ENCODE assay signal across 8 mouse cellular contexts in genomic region chr4:141767353-141768036, GRCm38 (mm10). TPM values are rescaled to one million over a fixed set of nuclear protein-coding genes. Genes with fewer than 3 reads are reported as not detected.
DNase-seq lines count a peak whose midpoint lies in the region; ATAC-seq and TF ChIP-seq lines count a peak whose summit lies in the region.

No protein-coding gene starts in this region.

- WGBS in limb, embryonic 12.5 days = 75% methylated on average over 19 of the region's 19 CpGs
- WGBS in limb, embryonic 10.5 days = 79% methylated on average over 19 of the region's 19 CpGs
- WGBS in heart, embryonic 11.5 days (ENCODE audit: insufficient replicate concordance) = 43% methylated on average over 18 of the region's 19 CpGs
- WGBS in limb, embryonic 14.5 days = 70% methylated on average over 19 of the region's 19 CpGs
- 66% methylated on average over 19 of the region's 19 CpGs for WGBS in neural tube, embryonic 15.5 days

- no peak overlapping the region for H3K4me2 ChIP-seq in limb, embryonic 12.5 days
- H3K4me2 ChIP-seq in heart, embryonic 11.5 days = peak overlapping the region; percentile 40
- H3K4me2 ChIP-seq in limb, embryonic 14.5 days (replicated peaks; ENCODE audit: low read depth, low read length, severe bottlenecking) = peak overlapping the region; percentile 26; the same call in 1 of the 2 replicates
- peak overlapping the region; percentile 24; the same call in 1 of the 2 replicates for H3K4me2 ChIP-seq in neural tube, embryonic 15.5 days

- no peak for TF ChIP-seq POLR2A in limb, embryonic 14.5 days (IDR thresholded peaks at IDR 0.05; ENCODE audit: borderline replicate concordance, extremely low read depth, insufficient read depth, insufficient read length)

- no peak for DNase-seq in limb, embryonic 10.5 days (ENCODE audit: low spot score)
- peak; percentile 43 for DNase-seq in limb, embryonic 14.5 days (ENCODE audit: low spot score)
- DNase-seq in adrenal gland, postnatal 25 days = no peak
- no peak for DNase-seq in adrenal gland, adult 2 months

- peak overlapping the region; percentile 72 for H3K27ac ChIP-seq in limb, embryonic 12.5 days
- no peak overlapping the region for H3K27ac ChIP-seq in limb, embryonic 10.5 days
- peak overlapping the region; percentile 92 for H3K27ac ChIP-seq in heart, embryonic 11.5 days (ENCODE audit: low read depth, low read length)
- H3K27ac ChIP-seq in limb, embryonic 14.5 days (replicated peaks; ENCODE audit: low read depth, low read length) = peak overlapping the region; percentile 80
- peak overlapping the region; percentile 69 for H3K27ac ChIP-seq in neural tube, embryonic 15.5 days (replicated peaks)

- no peaks in the 10 kb centered on the region for H3K27me3 ChIP-seq in limb, embryonic 12.5 days
- no peaks in the 10 kb centered on the region for H3K27me3 ChIP-seq in limb, embryonic 10.5 days (ENCODE audit: low read depth, poor library complexity, severe bottlenecking)
- no peaks in the 10 kb centered on the region for H3K27me3 ChIP-seq in heart, embryonic 11.5 days (ENCODE audit: control insufficient read depth, insufficient read depth, low read length)
- H3K27me3 ChIP-seq in limb, embryonic 14.5 days (ENCODE audit: control insufficient read depth, insufficient read depth, low read length) = no peaks in the 10 kb centered on the region
- H3K27me3 ChIP-seq in neural tube, embryonic 15.5 days (replicated peaks) = no peaks in the 10 kb centered on the region

- peaks cover 96% of the 10 kb centered on the region for H3K36me3 ChIP-seq in limb, embryonic 12.5 days
- H3K36me3 ChIP-seq in limb, embryonic 10.5 days = peaks cover 97% of the 10 kb centered on the region
- peaks cover 25% of the 10 kb centered on the region for H3K36me3 ChIP-seq in heart, embryonic 11.5 days (ENCODE audit: control insufficient read depth, insufficient read depth, low read length)
- peaks cover 87% of the 10 kb centered on the region for H3K36me3 ChIP-seq in limb, embryonic 14.5 days (ENCODE audit: control insufficient read depth, insufficient read depth, low read length)
- peaks cover 89% of the 10 kb centered on the region for H3K36me3 ChIP-seq in neural tube, embryonic 15.5 days

- H3K9ac ChIP-seq in limb, embryonic 12.5 days (replicated peaks) = no peak overlapping the region
- peak overlapping the region; percentile 43; the same call in 1 of the 2 replicates for H3K9ac ChIP-seq in heart, embryonic 11.5 days (ENCODE audit: low read depth, low read length)
- no peak overlapping the region for H3K9ac ChIP-seq in limb, embryonic 14.5 days (ENCODE audit: low read depth, low read length, severe bottlenecking)
- H3K9ac ChIP-seq in neural tube, embryonic 15.5 days (replicated peaks) = no peak overlapping the region

- ATAC-seq in limb, embryonic 12.5 days (ENCODE audit: insufficient number of reproducible peaks, insufficient read depth, low FRiP score, low TSS enrichment, low read depth) = no peak
- ATAC-seq in cerebellum, adult (ENCODE audit: insufficient number of reproducible peaks, low FRiP score, low TSS enrichment) = peak; percentile 87; the same call in 1 of the 2 replicates
- ATAC-seq in heart, embryonic 11.5 days (replicated peaks; ENCODE audit: insufficient number of reproducible peaks, low FRiP score, low TSS enrichment) = peak; percentile 84
- peak; percentile 32 for ATAC-seq in limb, embryonic 14.5 days (ENCODE audit: low FRiP score, low read depth)
- no peak for ATAC-seq in neural tube, embryonic 15.5 days (ENCODE audit: low FRiP score)

- H3K9me3 ChIP-seq in limb, embryonic 12.5 days = no peaks in the 10 kb centered on the region
- H3K9me3 ChIP-seq in limb, embryonic 10.5 days (replicated peaks) = no peaks in the 10 kb centered on the region
- no peaks in the 10 kb centered on the region for H3K9me3 ChIP-seq in heart, embryonic 11.5 days (replicated peaks; ENCODE audit: control insufficient read depth, low read length)
- H3K9me3 ChIP-seq in limb, embryonic 14.5 days (ENCODE audit: control insufficient read depth, low read length) = no peaks in the 10 kb centered on the region
- H3K9me3 ChIP-seq in neural tube, embryonic 15.5 days (replicated peaks) = no peaks in the 10 kb centered on the region

- H3K4me3 ChIP-seq in limb, embryonic 12.5 days (replicated peaks) = no peak overlapping the region
- no peak overlapping the region for H3K4me3 ChIP-seq in limb, embryonic 10.5 days
- H3K4me3 ChIP-seq in heart, embryonic 11.5 days (ENCODE audit: low read depth, low read length) = no peak overlapping the region
- no peak overlapping the region for H3K4me3 ChIP-seq in limb, embryonic 14.5 days (replicated peaks; ENCODE audit: low read length)
- H3K4me3 ChIP-seq in neural tube, embryonic 15.5 days (replicated peaks) = no peak overlapping the region

- no peaks in the 10 kb centered on the region; the same call in 1 of the 2 replicates for H3K4me1 ChIP-seq in limb, embryonic 12.5 days (replicated peaks)
- no peaks in the 10 kb centered on the region for H3K4me1 ChIP-seq in limb, embryonic 10.5 days
- H3K4me1 ChIP-seq in heart, embryonic 11.5 days (ENCODE audit: control insufficient read depth, insufficient read depth, low read length) = peaks cover 19% of the 10 kb centered on the region
- H3K4me1 ChIP-seq in limb, embryonic 14.5 days (ENCODE audit: control insufficient read depth, insufficient read depth, low read length) = peaks cover 21% of the 10 kb centered on the region
- peaks cover 19% of the 10 kb centered on the region for H3K4me1 ChIP-seq in neural tube, embryonic 15.5 days

RNA-seq across cellular contexts. Expression of gene Agmat, which starts 21.0 kb away (rescaled TPM):
- polyA plus RNA-seq in limb, embryonic 12.5 days (2016; fragmentation: Nextera tagmentation; extraction: Ambion mirVana) = not detected in 2 replicates
- polyA plus RNA-seq in limb, embryonic 10.5 days (2016; fragmentation: Nextera tagmentation; extraction: Ambion mirVana) = not detected in 2 replicates
- 0.80 and 1.0 TPM in 2 replicates for polyA plus RNA-seq in heart, embryonic 11.5 days (2014; fragmentation: Nextera tagmentation; extraction: Ambion mirVana)
- polyA plus RNA-seq in limb, embryonic 14.5 days (2012; rRNA removed) = 0.21 TPM in 1 of 2 replicates, not detected in the other
- not detected in 2 replicates for polyA plus RNA-seq in limb, embryonic 14.5 days (2014; fragmentation: Nextera tagmentation; extraction: Ambion mirVana)
- polyA plus RNA-seq in neural tube, embryonic 15.5 days (2015; fragmentation: Nextera tagmentation; extraction: Ambion mirVana) = 0.72 TPM in 1 of 2 replicates, not detected in the other
- total RNA-seq in adrenal gland, postnatal 25 days (2021) = 45.1 and 50.4 TPM in 2 replicates
- total RNA-seq in adrenal gland, adult 2 months (2021) = 10 to 100 TPM; 25.7 to 59.4 TPM
- 5.8 and 9.2 TPM in 2 replicates for polyA plus RNA-seq in adrenal gland, adult 2 months (2012; rRNA removed)

RNA-seq across cellular contexts. Expression of gene Dnajc16, which starts 23.2 kb away (rescaled TPM):
- 3.4 and 4.0 TPM in 2 replicates for polyA plus RNA-seq in limb, embryonic 12.5 days (2016; fragmentation: Nextera tagmentation; extraction: Ambion mirVana)
- 3.7 and 4.6 TPM in 2 replicates for polyA plus RNA-seq in limb, embryonic 10.5 days (2016; fragmentation: Nextera tagmentation; extraction: Ambion mirVana)
- 3.2 and 4.3 TPM in 2 replicates for polyA plus RNA-seq in heart, embryonic 11.5 days (2014; fragmentation: Nextera tagmentation; extraction: Ambion mirVana)
- 11.9 and 12.4 TPM in 2 replicates for polyA plus RNA-seq in limb, embryonic 14.5 days (2012; rRNA removed)
- 2.8 and 3.2 TPM in 2 replicates for polyA plus RNA-seq in limb, embryonic 14.5 days (2014; fragmentation: Nextera tagmentation; extraction: Ambion mirVana)
- 6.2 TPM in 2 replicates for polyA plus RNA-seq in neural tube, embryonic 15.5 days (2015; fragmentation: Nextera tagmentation; extraction: Ambion mirVana)
- total RNA-seq in adrenal gland, postnatal 25 days (2021) = 25.3 and 32.2 TPM in 2 replicates
- total RNA-seq in adrenal gland, adult 2 months (2021) = 10 to 100 TPM; 21.3 to 29.6 TPM
- polyA plus RNA-seq in adrenal gland, adult 2 months (2012; rRNA removed) = 13.2 and 14.4 TPM in 2 replicates

RNA-seq across cellular contexts. Expression of gene Casp9, which starts 25.9 kb away (rescaled TPM):
- 18.7 and 22.6 TPM in 2 replicates for polyA plus RNA-seq in limb, embryonic 12.5 days (2016; fragmentation: Nextera tagmentation; extraction: Ambion mirVana)
- 24.0 and 24.2 TPM in 2 replicates for polyA plus RNA-seq in limb, embryonic 10.5 days (2016; fragmentation: Nextera tagmentation; extraction: Ambion mirVana)
- 15.4 and 17.5 TPM in 2 replicates for polyA plus RNA-seq in heart, embryonic 11.5 days (2014; fragmentation: Nextera tagmentation; extraction: Ambion mirVana)
- polyA plus RNA-seq in limb, embryonic 14.5 days (2012; rRNA removed) = 20.4 and 24.8 TPM in 2 replicates
- polyA plus RNA-seq in limb, embryonic 14.5 days (2014; fragmentation: Nextera tagmentation; extraction: Ambion mirVana) = 11.2 and 13.8 TPM in 2 replicates
- polyA plus RNA-seq in neural tube, embryonic 15.5 days (2015; fragmentation: Nextera tagmentation; extraction: Ambion mirVana) = 19.2 and 20.1 TPM in 2 replicates
- total RNA-seq in adrenal gland, postnatal 25 days (2021) = 21.3 and 32.3 TPM in 2 replicates
- total RNA-seq in adrenal gland, adult 2 months (2021) = 10 to 100 TPM; 18.2 to 22.0 TPM
- 16.6 and 19.3 TPM in 2 replicates for polyA plus RNA-seq in adrenal gland, adult 2 months (2012; rRNA removed)

RNA-seq across cellular contexts. Expression of gene Ddi2, which starts 44.3 kb away (rescaled TPM):
- polyA plus RNA-seq in limb, embryonic 12.5 days (2016; fragmentation: Nextera tagmentation; extraction: Ambion mirVana) = 31.1 and 32.2 TPM in 2 replicates
- 33.2 and 33.8 TPM in 2 replicates for polyA plus RNA-seq in limb, embryonic 10.5 days (2016; fragmentation: Nextera tagmentation; extraction: Ambion mirVana)
- polyA plus RNA-seq in heart, embryonic 11.5 days (2014; fragmentation: Nextera tagmentation; extraction: Ambion mirVana) = 13.5 and 13.7 TPM in 2 replicates
- polyA plus RNA-seq in limb, embryonic 14.5 days (2012; rRNA removed) = 21.9 and 22.1 TPM in 2 replicates
- polyA plus RNA-seq in limb, embryonic 14.5 days (2014; fragmentation: Nextera tagmentation; extraction: Ambion mirVana) = 18.5 and 20.0 TPM in 2 replicates
- 11.9 and 14.9 TPM in 2 replicates for polyA plus RNA-seq in neural tube, embryonic 15.5 days (2015; fragmentation: Nextera tagmentation; extraction: Ambion mirVana)
- total RNA-seq in adrenal gland, postnatal 25 days (2021) = 62.1 and 70.8 TPM in 2 replicates
- total RNA-seq in adrenal gland, adult 2 months (2021) = 10 to 100 TPM; 38.5 to 78.4 TPM
- polyA plus RNA-seq in adrenal gland, adult 2 months (2012; rRNA removed) = 16.8 and 22.1 TPM in 2 replicates

RNA-seq across cellular contexts. Expression of gene Cela2a, which starts 58.5 kb away (rescaled TPM):
- polyA plus RNA-seq in limb, embryonic 12.5 days (2016; fragmentation: Nextera tagmentation; extraction: Ambion mirVana) = not detected in 2 replicates
- not detected in 2 replicates for polyA plus RNA-seq in limb, embryonic 10.5 days (2016; fragmentation: Nextera tagmentation; extraction: Ambion mirVana)
- not detected in 2 replicates for polyA plus RNA-seq in heart, embryonic 11.5 days (2014; fragmentation: Nextera tagmentation; extraction: Ambion mirVana)
- polyA plus RNA-seq in limb, embryonic 14.5 days (2012; rRNA removed) = 0.19 and 0.47 TPM in 2 replicates
- polyA plus RNA-seq in limb, embryonic 14.5 days (2014; fragmentation: Nextera tagmentation; extraction: Ambion mirVana) = not detected in 2 replicates
- 1.3 TPM in 1 of 2 replicates, not detected in the other for polyA plus RNA-seq in neural tube, embryonic 15.5 days (2015; fragmentation: Nextera tagmentation; extraction: Ambion mirVana)
- total RNA-seq in adrenal gland, postnatal 25 days (2021) = 0.52 TPM in 1 of 2 replicates, not detected in the other
- total RNA-seq in adrenal gland, adult 2 months (2021) = not detected
- 0.25 and 0.59 TPM in 2 replicates for polyA plus RNA-seq in adrenal gland, adult 2 months (2012; rRNA removed)

Comparison
In these comparisons a context has a peak if more than half of its experiments do, and no peak if none do; other contexts are left out.
1. ATAC-seq: peak in cerebellum, adult (single experiment), heart, embryonic 11.5 days (single experiment) and limb, embryonic 14.5 days (single experiment); none in limb, embryonic 12.5 days (single experiment) and neural tube, embryonic 15.5 days (single experiment).